Mouse (Mus musculus): ENCODE results near the gene Ddx18.

- TF ChIP-seq POLR2A (IDR thresholded peaks at IDR 0.05; ENCODE audit: extremely low read depth, insufficient read depth, low read length) = no peak
- no peak for TF ChIP-seq CTCF (IDR thresholded peaks at IDR 0.05; ENCODE audit: extremely low read depth, insufficient read depth, low read length)
Observed at GRCm38 (mm10) chr1:121584838-121585237, 17.0 kb upstream of the Ddx18 start.

Measured in cortical plate, adult 2 months (tissue).